Mouse (Mus musculus) liver, postnatal 0 days (tissue): ENCODE data around the gene Macrod2.

Experiments
- CTCF ChIP-seq: sonication (generic); IDR thresholded peaks from 2 replicates; pipeline ENCODE4 v1.5.1; 2016; ENCODE audit warnings: antibody characterized with exemption, low read depth
- EP300 ChIP-seq: IDR thresholded peaks from 2 replicates; pipeline ENCODE4 v1.6.1; 2016; ENCODE audit warnings: antibody characterized with exemption, low read depth, mild to moderate bottlenecking

DNA sequence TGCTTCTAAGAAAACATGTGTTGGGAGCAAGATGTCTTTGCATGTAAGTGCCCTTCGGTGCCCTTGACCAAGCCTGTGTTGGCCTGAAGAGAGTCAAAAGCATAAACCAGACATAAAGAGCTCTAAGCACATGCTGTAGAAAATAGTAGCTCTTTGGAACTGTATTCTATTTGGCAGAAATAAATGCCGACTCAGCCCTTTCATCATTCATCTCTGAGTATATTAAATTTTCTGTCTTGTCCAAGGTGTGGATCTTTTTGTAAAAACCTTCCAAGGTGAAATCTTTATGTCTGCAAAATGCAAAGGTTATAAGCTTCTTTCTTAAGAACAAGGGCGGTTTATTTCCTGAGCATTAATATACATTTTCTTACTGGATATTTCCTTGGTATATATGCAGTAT, 920.2 kb downstream of the Macrod2 start:
- TF ChIP-seq CTCF (no peak), EP300 (no peak)
